9 mouse cellular contexts compared by ENCODE assay signal in the genomic region with DNA sequence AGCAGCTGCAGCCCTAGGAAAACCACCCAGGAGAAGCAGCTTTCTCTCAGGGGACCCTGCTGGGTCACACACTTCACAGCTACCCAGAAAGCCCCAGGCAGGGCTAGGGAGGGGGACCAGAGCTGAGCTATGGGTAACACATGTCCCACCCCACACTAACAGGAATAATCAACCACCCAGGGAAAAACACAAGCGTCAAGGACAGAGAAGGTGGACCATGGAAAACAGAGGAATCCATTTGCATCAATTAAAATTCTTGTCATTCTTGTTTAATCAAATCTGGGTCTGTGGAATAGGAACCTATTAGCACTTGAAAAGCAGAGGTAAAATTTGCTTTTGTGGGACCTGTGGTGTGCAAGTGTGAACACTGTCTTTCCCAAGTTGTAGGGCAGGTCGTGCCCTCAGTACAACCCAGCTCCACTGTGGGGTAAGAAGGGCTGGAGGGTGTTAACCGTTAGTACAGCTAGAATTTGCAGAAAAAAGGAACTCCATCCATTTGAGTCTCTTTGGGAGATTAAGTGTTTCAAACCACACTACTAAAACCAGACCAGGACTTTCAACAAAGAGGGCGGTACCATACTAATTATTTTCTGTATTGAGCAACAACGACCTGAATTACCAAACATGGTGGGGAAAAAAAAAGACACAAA. TPM values are rescaled to one million over a fixed set of nuclear protein-coding genes. Genes with fewer than 3 reads are reported as not detected.
DNase-seq lines count a peak whose midpoint lies in the region; ATAC-seq and TF ChIP-seq lines count a peak whose summit lies in the region.
"Had no signal": no experiment of that assay in that cellular context is flagged by ENCODE, and none has a peak within 500 bp of the region (broad histone marks: within the 10 kb centered on the region; RNA-seq: fewer than 3 reads in every experiment).

No protein-coding gene starts in this region.

- H3K27me3 ChIP-seq in lung, embryonic 15.5 days = no peaks in the 10 kb centered on the region
- H3K27me3 ChIP-seq in forebrain, postnatal 0 days (ENCODE audit: insufficient read depth, low read length) = no peaks in the 10 kb centered on the region
- H3K27me3 ChIP-seq: stomach, embryonic 15.5 days had no signal

- no peak overlapping the region for H3K9ac ChIP-seq in lung, embryonic 15.5 days
- no peak overlapping the region for H3K9ac ChIP-seq in forebrain, postnatal 0 days
- H3K9ac ChIP-seq: stomach, embryonic 15.5 days had no signal

- peaks cover 2% of the 10 kb centered on the region; the same call in 1 of the 2 replicates for H3K4me1 ChIP-seq in lung, embryonic 15.5 days
- no peaks in the 10 kb centered on the region for H3K4me1 ChIP-seq in forebrain, postnatal 0 days (ENCODE audit: insufficient read depth)
- H3K4me1 ChIP-seq: stomach, embryonic 15.5 days had no signal

- H3K36me3 ChIP-seq in lung, embryonic 15.5 days = no peaks in the 10 kb centered on the region
- H3K36me3 ChIP-seq in forebrain, postnatal 0 days (ENCODE audit: insufficient read depth) = no peaks in the 10 kb centered on the region
- H3K36me3 ChIP-seq: stomach, embryonic 15.5 days had no signal

- 41% methylated on average over 5 of the region's 5 CpGs for WGBS in lung, embryonic 15.5 days
- 8% methylated on average over 5 of the region's 5 CpGs for WGBS in forebrain, postnatal 0 days

- DNase-seq in lung, postnatal 25 days (ENCODE audit: low spot score) = no peak
- DNase-seq in forebrain, postnatal 0 days = peak; percentile 11
- DNase-seq in kidney, postnatal 4 days = peak; percentile 20 to 35
- peak; percentile 82 for DNase-seq in retina, postnatal 1 day
- no peak for DNase-seq in B cell, adult 2 months
- DNase-seq in lung, postnatal 10 days = no peak
- DNase-seq in thymus, postnatal 25 days = no peak

- TF ChIP-seq CTCF in forebrain, postnatal 0 days (IDR thresholded peaks at IDR 0.05; ENCODE audit: low read depth) = no peak

- H3K9me3 ChIP-seq in lung, embryonic 15.5 days = no peaks in the 10 kb centered on the region
- no peaks in the 10 kb centered on the region for H3K9me3 ChIP-seq in forebrain, postnatal 0 days (ENCODE audit: low read length)
- H3K9me3 ChIP-seq: stomach, embryonic 15.5 days had no signal

- H3K4me3 ChIP-seq in lung, embryonic 15.5 days = no peak overlapping the region
- H3K4me3 ChIP-seq in forebrain, postnatal 0 days (ENCODE audit: low read depth, low read length) = no peak overlapping the region
- H3K4me3 ChIP-seq: stomach, embryonic 15.5 days had no signal

- ATAC-seq in lung, embryonic 15.5 days (ENCODE audit: borderline replicate concordance, extremely low read depth, low FRiP score, low TSS enrichment) = no peak
- ATAC-seq in forebrain, postnatal 0 days = peak; percentile 57

- peak overlapping the region; percentile 32 for H3K27ac ChIP-seq in lung, embryonic 15.5 days
- peak overlapping the region; percentile 54; the same call in 1 of the 2 replicates for H3K27ac ChIP-seq in forebrain, postnatal 0 days (ENCODE audit: low read depth, low read length)
- H3K27ac ChIP-seq: stomach, embryonic 15.5 days had no signal

- no peak overlapping the region for H3K4me2 ChIP-seq in lung, embryonic 15.5 days
- H3K4me2 ChIP-seq in forebrain, postnatal 0 days (ENCODE audit: low read depth) = peak overlapping the region; percentile 9; the same call in 1 of the 2 replicates
- H3K4me2 ChIP-seq: stomach, embryonic 15.5 days had no signal

RNA-seq across cellular contexts. Expression of gene Mok, which starts 3.4 kb away (rescaled TPM):
- polyA plus RNA-seq in lung, embryonic 15.5 days (2015; fragmentation: Nextera tagmentation; extraction: Ambion mirVana) = 7.1 and 7.4 TPM in 2 replicates
- 12.8 and 20.5 TPM in 2 replicates for total RNA-seq in forebrain, postnatal 0 days (2014; rRNA removed)
- polyA plus RNA-seq in forebrain, postnatal 0 days (2015; fragmentation: Nextera tagmentation; extraction: Ambion mirVana) = 20.6 and 22.1 TPM in 2 replicates

RNA-seq across cellular contexts. Expression of gene Zfp839, which starts 12.7 kb away (rescaled TPM):
- polyA plus RNA-seq in lung, embryonic 15.5 days (2015; fragmentation: Nextera tagmentation; extraction: Ambion mirVana) = 4.7 and 6.2 TPM in 2 replicates
- 4.5 and 5.9 TPM in 2 replicates for total RNA-seq in forebrain, postnatal 0 days (2014; rRNA removed)
- polyA plus RNA-seq in forebrain, postnatal 0 days (2015; fragmentation: Nextera tagmentation; extraction: Ambion mirVana) = 0.63 and 2.4 TPM in 2 replicates

RNA-seq across cellular contexts. Expression of gene Cinp, which starts 51.6 kb away (rescaled TPM):
- 73.7 and 79.1 TPM in 2 replicates for polyA plus RNA-seq in lung, embryonic 15.5 days (2015; fragmentation: Nextera tagmentation; extraction: Ambion mirVana)
- 93.6 and 116 TPM in 2 replicates for total RNA-seq in forebrain, postnatal 0 days (2014; rRNA removed)
- polyA plus RNA-seq in forebrain, postnatal 0 days (2015; fragmentation: Nextera tagmentation; extraction: Ambion mirVana) = 82.2 and 92.3 TPM in 2 replicates

RNA-seq across cellular contexts. Expression of gene Tecpr2, which starts 51.7 kb away (rescaled TPM):
- polyA plus RNA-seq in lung, embryonic 15.5 days (2015; fragmentation: Nextera tagmentation; extraction: Ambion mirVana) = 3.1 and 3.3 TPM in 2 replicates
- 20.8 and 25.6 TPM in 2 replicates for total RNA-seq in forebrain, postnatal 0 days (2014; rRNA removed)
- 3.4 and 5.6 TPM in 2 replicates for polyA plus RNA-seq in forebrain, postnatal 0 days (2015; fragmentation: Nextera tagmentation; extraction: Ambion mirVana)

Comparison
In these comparisons a context has a peak if more than half of its experiments do, and no peak if none do; other contexts are left out.
1. DNase-seq: peak in forebrain, postnatal 0 days (single experiment), kidney, postnatal 4 days (2 of 2) and retina, postnatal 1 day (single experiment); none in lung, postnatal 25 days (single experiment), B cell, adult 2 months (0 of 2), lung, postnatal 10 days (single experiment) and thymus, postnatal 25 days (single experiment).